Comparison of ENCODE assay signal across 8 mouse cellular contexts in genomic region chr13:91697011-91697410, GRCm38 (mm10). TPM values are rescaled to one million over a fixed set of nuclear protein-coding genes. Genes with fewer than 3 reads are reported as not detected.
DNase-seq lines count a peak whose midpoint lies in the region; ATAC-seq and TF ChIP-seq lines count a peak whose summit lies in the region.

No protein-coding gene starts in this region.

- H3K4me1 ChIP-seq in kidney, embryonic 14.5 days (ENCODE audit: control insufficient read depth, insufficient read depth, low read length): 0 out of 2 replicates have a peak, but pooled peaks cover 3% of the 10 kb centered on the region
- 0 out of 2 replicates have a peak, but pooled peaks cover 2% of the 10 kb centered on the region for H3K4me1 ChIP-seq in neural tube, embryonic 15.5 days

- DNase-seq in kidney, adult 11 months: peak; percentile 8
- peak; percentile 10 to 33 for DNase-seq in CD8-positive naive resting alpha-beta T cell, adult 2 months (ENCODE audit: low read depth in 2 of 2, low spot score in 2 of 2)
- DNase-seq in brain, embryonic 14.5 days (ENCODE audit: low read depth): peak; percentile 80
- DNase-seq in forelimb bud, embryonic 11.5 days (ENCODE audit: low read depth, low spot score): peak; percentile 61
- DNase-seq in left cerebral cortex, postnatal 14 days (ENCODE audit: low spot score in 2 of 2): peak; percentile 67 to 87
- no peak for DNase-seq in urinary bladder, adult 2 months (ENCODE audit: low spot score)

- no peaks in the 10 kb centered on the region for H3K9me3 ChIP-seq in kidney, embryonic 14.5 days (ENCODE audit: control insufficient read depth, low read length)
- no peaks in the 10 kb centered on the region for H3K9me3 ChIP-seq in neural tube, embryonic 15.5 days (replicated peaks)

- ATAC-seq in kidney, embryonic 14.5 days (ENCODE audit: low FRiP score, low TSS enrichment): no peak
- peak; percentile 33; the same call in 1 of the 2 replicates for ATAC-seq in neural tube, embryonic 15.5 days (ENCODE audit: low FRiP score)

- no peak overlapping the region for H3K27ac ChIP-seq in kidney, embryonic 14.5 days (ENCODE audit: low read depth, low read length)
- no peak overlapping the region for H3K27ac ChIP-seq in neural tube, embryonic 15.5 days (replicated peaks)

- TF ChIP-seq POLR2A in brain, embryonic 14.5 days (IDR thresholded peaks at IDR 0.05; ENCODE audit: borderline replicate concordance, extremely low read depth, insufficient read depth, insufficient read length, poor library complexity, severe bottlenecking): no peak

- no peaks in the 10 kb centered on the region; the same call in 1 of the 2 replicates for H3K36me3 ChIP-seq in kidney, embryonic 14.5 days (ENCODE audit: control insufficient read depth, insufficient read depth, low read length)
- H3K36me3 ChIP-seq in neural tube, embryonic 15.5 days: peaks cover 3% of the 10 kb centered on the region; the same call in 1 of the 2 replicates

- H3K4me2 ChIP-seq in kidney, embryonic 14.5 days (replicated peaks; ENCODE audit: low read depth, low read length): no peak overlapping the region
- no peak overlapping the region for H3K4me2 ChIP-seq in neural tube, embryonic 15.5 days

- no peak overlapping the region for H3K4me3 ChIP-seq in kidney, embryonic 14.5 days (ENCODE audit: low read length)
- no peak overlapping the region for H3K4me3 ChIP-seq in neural tube, embryonic 15.5 days (replicated peaks)

- no peak overlapping the region for H3K9ac ChIP-seq in kidney, embryonic 14.5 days (ENCODE audit: low read depth, low read length)
- no peak overlapping the region for H3K9ac ChIP-seq in neural tube, embryonic 15.5 days (replicated peaks)

- intact Hi-C loops in left cerebral cortex, postnatal 14 days (cut with DNase I): no loop called here

- H3K27me3 ChIP-seq in kidney, embryonic 14.5 days (ENCODE audit: control insufficient read depth, insufficient read depth, low read length): no peaks in the 10 kb centered on the region
- no peaks in the 10 kb centered on the region for H3K27me3 ChIP-seq in neural tube, embryonic 15.5 days (replicated peaks)

- TF ChIP-seq CTCF in brain, embryonic 14.5 days (IDR thresholded peaks at IDR 0.05; ENCODE audit: borderline replicate concordance, extremely low read depth, insufficient read depth, insufficient read length): peak; percentile 48; the same call in 1 of the 2 replicates

- 45% methylated on average over 3 of the region's 3 CpGs for whole genome bisulfite sequencing in kidney, embryonic 14.5 days
- 35% methylated on average over 3 of the region's 3 CpGs for WGBS in neural tube, embryonic 15.5 days

RNA-seq across cellular contexts. Expression of gene Acot12, which starts 44.3 kb away (rescaled TPM):
- polyA plus RNA-seq in kidney, embryonic 14.5 days (2014; fragmentation: Nextera tagmentation; extraction: Ambion mirVana): 0.18 TPM in 1 of 2 replicates, not detected in the other
- 0.11 TPM in 2 replicates for polyA plus RNA-seq in brain, embryonic 14.5 days (2012; rRNA removed)
- under 1 TPM; 0.15 to 0.27 TPM for total RNA-seq in left cerebral cortex, postnatal 14 days (2021)
- 0.17 and 0.41 TPM in 2 replicates for polyA plus RNA-seq in neural tube, embryonic 15.5 days (2015; fragmentation: Nextera tagmentation; extraction: Ambion mirVana)
- polyA plus RNA-seq in urinary bladder, adult 2 months (2012; rRNA removed): not detected in 2 replicates
